Mouse (Mus musculus) gastrocnemius, adult 18-20 months (tissue): Measurements from ENCODE around the gene Palld. TPM values are rescaled to one million over a fixed set of nuclear protein-coding genes. Genes with fewer than 3 reads are reported as not detected.

Experiments
- DNase-seq: peaks from one replicate; pipeline ENCODE4 v3.0.0; 2021; ENCODE audit warnings: low spot score
- total RNA-seq, 2 experiments: library from RNA; stranded (reverse); gene quantifications; 2 replicates each; pipeline ENCODE4 v1.2.3; 2021

Palld gene
- total RNA-seq, 2 experiments from 2014 or later: 42.0 to 57.2 TPM

DNA sequence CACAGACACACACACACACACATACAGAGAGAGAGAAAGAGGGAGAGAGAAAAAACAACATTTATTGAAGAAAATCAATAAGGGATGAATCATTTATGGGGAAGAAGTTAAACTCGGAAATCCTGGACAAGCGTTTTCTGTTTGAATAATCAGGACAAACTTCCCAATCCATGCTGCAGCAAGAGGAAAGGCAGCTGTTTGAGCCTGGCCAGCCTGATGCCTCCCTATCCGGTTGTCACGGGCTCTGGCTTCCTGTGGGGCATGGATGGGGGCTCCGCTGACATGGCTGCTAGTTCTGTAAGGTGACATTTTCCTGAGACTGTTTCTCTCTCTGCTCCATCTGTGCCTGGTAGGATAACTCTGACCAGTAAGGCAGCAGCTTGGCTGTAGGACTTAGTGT is 343.0 kb downstream of the Palld start:
- no peak for DNase-seq

DNA sequence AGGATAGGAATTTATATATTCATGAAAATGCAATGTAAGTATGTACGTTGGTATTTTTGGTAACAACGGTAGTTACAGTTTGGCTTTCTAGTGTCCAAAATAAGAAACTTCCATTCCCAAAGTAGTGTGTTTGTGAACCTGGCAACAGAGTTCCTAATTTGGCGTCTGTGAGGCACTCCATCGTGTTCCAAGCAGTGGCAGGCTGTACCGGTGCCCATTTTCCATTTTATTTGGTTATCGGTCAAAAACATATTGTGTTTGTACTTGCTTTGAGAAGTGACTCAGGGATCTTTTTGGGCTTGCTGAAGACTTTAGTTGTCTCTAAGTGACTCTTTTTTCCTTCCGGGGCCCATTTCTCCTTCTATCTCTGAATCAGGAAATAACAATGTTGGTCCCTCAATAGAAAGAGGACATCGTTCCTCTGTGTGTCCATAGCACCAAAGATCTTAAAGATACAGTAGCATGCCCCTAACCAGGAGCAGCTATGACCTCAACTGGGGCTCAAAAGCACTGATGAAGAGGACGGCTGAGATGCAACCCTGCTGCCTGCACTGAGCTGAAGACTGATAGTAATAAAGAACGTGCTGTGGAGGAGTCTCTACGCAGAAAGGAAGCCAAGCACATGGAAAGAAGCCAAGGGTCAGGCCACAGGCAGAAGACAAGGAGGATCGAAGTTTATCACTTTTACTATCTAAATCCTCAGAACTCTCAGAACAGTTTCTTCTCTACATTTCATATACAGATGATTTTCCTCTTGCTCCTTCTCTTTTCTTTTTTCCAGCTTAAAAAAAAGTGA is 344.2 kb downstream of the Palld start:
- DNase-seq: no peak

GRCm38 (mm10) chr8:61557036-61557435 is 345.5 kb downstream of the Palld start:
- DNase-seq: no peak

DNA sequence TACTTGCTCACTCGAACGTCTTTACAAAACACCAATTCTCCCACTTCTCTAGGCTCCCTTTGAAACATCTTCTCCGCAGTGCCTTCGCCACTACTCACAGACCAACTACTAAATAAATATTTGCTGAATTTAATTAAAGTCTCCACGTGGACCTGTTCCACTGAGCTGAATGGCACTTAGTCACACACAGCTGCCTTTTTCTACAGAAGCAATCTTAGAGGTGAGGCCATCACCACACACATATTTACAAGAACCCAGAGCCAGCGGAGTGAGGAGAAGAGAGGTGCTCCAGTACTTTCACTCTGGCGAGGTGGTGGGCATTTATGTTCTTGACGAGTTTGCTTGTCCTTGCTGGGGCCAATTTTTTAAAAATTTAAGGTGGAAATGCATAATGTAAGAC is 346.3 kb downstream of the Palld start:
- no peak for DNase-seq

GRCm38 (mm10) chr8:61555343-61555742 is 347.1 kb downstream of the Palld start:
- DNase-seq: no peak

DNA sequence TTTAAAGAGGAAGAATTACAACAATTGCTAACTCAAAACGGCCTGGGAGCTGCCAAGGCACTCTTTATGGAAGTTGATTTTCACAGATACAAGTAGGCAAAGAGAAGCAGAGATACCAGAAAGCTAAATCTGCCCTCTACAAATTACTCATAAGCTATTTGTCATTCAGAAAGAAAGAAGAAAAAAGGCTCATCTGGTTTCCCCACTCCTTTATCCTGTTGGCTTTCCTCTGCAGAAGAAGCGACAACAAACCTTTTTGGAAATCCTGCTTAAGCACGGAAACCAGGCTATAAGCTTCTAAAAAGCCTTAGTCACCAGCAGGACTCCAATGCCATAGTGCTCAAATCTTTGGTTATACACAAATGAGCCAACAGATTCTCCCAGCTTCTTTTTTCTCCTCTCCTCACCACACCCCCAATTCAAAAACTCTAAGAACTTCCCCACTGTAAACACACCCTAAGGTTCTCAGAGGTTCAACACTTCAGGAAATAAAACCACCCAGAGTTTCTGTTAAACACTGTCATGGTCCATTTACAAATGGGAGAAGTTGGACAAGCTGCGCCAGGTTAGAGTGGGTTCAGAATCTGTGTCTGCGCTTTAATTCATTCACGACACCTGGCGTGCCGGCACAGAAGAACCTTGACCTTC is 349.6 kb downstream of the Palld start:
- DNase-seq: no peak

DNA sequence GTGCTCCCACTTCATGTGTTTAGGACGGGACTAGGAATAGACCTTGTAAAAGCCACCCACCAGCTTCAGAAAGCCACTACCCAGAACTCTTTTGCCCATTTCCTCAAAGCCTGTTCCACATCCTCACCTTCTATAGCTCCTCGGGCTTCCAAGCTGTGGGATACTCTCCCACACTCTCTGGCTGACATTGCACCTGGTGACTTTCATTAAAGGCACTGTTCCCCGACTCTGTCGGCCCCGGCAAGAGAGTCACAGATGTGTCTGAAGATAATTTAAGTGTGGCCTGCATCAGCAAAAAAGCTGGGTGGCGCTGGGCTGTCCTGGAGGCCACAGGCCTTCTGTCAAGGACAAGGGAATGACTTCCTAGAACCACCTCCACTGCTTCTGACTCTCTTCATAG is 350.3 kb downstream of the Palld start:
- no peak for DNase-seq

DNA sequence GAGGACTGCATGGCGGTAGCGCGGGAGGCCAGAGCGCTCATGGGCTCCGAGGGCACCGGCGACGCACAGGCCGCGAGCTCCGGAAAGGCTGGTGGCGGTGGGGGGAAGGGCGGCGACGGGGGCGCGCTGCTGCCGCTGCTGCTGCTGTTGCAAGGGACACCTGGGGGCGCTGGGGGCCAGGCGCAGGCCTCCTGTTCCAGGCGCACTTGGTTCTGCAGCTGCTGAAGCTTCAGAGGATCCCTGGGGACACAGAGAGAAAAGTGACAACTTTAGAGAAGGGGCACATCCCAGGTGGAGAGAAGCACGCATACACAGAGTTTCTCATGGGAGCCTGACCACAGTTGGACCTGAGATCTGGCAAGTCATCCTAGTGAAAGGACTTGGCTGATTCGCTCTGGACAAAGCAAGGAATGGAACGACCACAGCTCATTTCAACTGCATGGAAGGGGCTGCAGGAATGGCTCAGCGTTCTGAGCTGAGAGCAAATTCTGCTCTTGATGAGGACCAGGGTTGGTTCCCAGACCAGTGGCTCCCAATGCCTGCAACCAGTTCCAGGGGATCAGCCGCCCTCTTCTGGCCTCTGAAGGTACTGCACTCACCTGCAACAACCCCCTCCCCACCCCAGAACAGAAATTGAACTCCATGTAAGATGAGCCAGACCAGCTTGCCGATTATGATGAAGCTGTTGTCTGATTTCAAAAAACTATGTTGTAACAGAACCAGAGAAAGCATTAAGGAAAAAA is 352.3 kb downstream of the Palld start:
- no peak for DNase-seq

- no peak for DNase-seq
Measured at GRCm38 (mm10) chr8:61549585-61549984, 352.9 kb downstream of the Palld start.

DNA sequence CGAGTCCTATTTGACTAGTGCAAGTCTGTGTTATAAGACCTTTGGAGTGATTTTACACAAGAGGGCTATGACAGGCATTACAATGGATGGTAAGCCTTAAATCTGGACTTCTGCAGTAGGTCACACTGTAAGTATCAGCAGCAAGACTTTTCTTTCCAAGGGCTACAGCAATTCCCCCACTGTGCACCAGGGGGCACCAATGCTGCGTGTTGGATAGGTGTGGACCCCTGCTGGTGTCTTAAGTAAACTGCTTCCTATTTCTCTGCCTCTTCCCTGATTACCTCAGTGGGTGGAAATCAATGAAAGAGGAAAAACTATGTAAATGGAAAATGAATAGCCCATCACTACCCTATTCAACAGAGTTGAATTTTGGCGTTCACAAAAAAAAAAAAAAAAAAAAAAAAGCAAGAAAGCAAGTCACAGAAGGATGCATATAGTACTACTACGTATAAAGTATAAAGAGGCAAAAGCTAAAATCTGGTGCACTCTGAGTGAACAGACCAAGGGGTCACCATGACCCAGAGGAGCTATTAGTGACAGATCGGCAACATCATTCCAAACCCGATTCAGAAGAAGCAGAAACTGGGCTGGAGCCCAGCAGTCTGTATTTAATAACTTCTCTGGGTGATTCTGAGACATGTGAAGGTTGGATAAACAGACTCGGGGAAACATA is 362.5 kb downstream of the Palld start:
- peak; percentile 86 for DNase-seq

DNA sequence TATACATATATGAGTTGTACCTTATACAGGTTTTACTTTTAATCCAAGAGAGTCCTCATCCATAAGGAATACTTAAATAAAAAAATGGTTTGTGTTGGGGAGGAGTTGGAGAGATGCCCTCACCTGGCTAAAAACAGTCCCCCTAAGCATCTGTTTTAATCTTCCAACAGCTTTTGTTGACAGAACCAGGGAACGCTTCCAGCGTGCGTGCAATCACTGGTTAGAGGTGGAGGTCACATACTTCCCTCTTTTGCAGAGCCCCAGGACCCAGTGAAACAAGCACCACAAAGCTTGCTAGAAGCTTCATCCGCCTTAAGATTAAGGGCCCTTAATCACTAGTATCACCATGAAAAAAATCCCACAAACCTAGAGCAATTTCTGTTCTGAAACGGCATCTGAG is 365.0 kb downstream of the Palld start:
- DNase-seq: no peak

DNA sequence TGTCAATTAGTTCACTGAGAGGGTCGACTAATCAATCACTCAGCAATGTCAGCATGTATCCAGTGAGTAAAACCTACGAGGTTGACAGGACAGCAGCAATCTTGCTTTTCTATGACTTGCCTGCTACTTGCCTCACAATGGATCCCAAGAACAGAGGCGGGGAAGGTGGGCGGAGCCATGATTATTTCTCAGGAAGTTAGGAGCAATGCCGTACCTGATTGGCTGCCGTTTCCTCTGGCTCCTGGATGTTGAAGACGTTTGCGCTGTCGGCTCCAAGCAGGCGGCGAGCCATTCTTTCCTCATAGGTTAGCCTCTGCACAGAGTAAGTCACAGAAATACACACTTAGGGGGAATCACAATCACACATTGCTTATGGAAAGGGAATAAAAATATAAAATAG is 367.0 kb downstream of the Palld start:
- DNase-seq: no peak

- no peak for DNase-seq
Measured at GRCm38 (mm10) chr8:61533356-61533926, 369.0 kb downstream of the Palld start.

DNA sequence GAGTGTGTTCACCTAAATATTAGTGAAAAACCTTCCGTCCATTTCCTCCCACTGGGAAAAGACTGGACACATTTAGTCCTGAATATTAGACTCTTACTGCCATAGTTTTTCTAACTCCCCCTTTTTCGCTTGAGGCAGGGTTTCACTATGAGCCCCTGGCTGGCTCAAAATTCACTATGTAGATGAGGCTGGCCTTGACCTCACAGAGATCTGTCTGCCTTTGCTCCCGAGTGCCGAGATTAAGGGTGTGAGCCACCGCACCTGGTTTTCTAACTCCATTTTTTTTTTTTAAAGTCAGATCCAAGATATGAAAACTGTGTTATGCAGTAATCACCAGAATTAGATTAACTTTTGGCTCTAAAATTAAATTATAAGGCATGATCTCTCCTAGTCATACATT is 369.7 kb downstream of the Palld start:
- no peak for DNase-seq

- DNase-seq: no peak
Measured at GRCm38 (mm10) chr8:61531944-61532795, 370.3 kb downstream of the Palld start.

- no peak for DNase-seq
Measured at GRCm38 (mm10) chr8:61528642-61529041, 373.8 kb downstream of the Palld start.

DNA sequence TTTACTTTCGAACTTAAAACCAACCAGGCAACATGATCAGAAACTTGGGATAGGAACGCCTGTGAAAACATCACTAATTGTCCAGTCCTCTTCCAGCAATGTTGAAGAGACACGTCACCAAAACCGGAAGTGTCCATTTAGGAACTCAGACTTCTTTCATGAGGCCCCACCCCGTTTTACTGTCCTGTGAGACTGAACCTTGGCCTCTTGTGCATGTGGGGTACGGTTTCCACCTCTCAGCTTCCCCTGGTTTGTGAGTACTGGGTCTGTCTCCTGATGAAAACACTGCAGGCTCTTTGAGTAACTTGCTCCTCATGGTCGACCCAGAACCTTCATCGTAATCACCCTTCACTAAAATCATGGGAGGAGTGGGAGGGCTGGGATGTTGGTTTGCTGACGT is 374.3 kb downstream of the Palld start:
- DNase-seq: no peak

- DNase-seq: no peak
Measured at GRCm38 (mm10) chr8:61527037-61527436, 375.5 kb downstream of the Palld start.

GRCm38 (mm10) chr8:61522132-61522531 is 380.4 kb downstream of the Palld start:
- DNase-seq: peak; percentile 26

GRCm38 (mm10) chr8:61517502-61518185 is 384.8 kb downstream of the Palld start:
- DNase-seq: no peak
